Mouse (Mus musculus) brain, embryonic 14.5 days (tissue): Measurements from ENCODE around the gene Nucks1. TPM values are rescaled to one million over a fixed set of nuclear protein-coding genes. Genes with fewer than 3 reads are reported as not detected.
A peak's percentile ranks its signal among the peaks of the same experiment; 100 is the strongest.

ENCODE experiments used
- DNase-seq: peaks from one replicate; pipeline ENCODE4 v3.0.0-alpha.2; 2011; ENCODE audit warnings: low read depth
- CTCF ChIP-seq: fragments of 200-500 bp; IDR thresholded peaks from 2 replicates; pipeline ENCODE4 v1.5.1; 2012; ENCODE audit warnings: inconsistent platforms, mild to moderate bottlenecking, moderate library complexity, borderline replicate concordance; ENCODE audit not compliant: insufficient read depth, insufficient read length; ENCODE audit errors: extremely low read depth
- POLR2A ChIP-seq: fragments of 200-500 bp; IDR thresholded peaks from 2 replicates; pipeline ENCODE4 v1.6.1; 2012; ENCODE audit warnings: mild to moderate bottlenecking, inconsistent platforms, borderline replicate concordance; ENCODE audit not compliant: poor library complexity, insufficient read depth, insufficient read length, severe bottlenecking; ENCODE audit errors: extremely low read depth
- polyA plus RNA-seq: library from polyadenylated mRNA; depleted of rRNA; stranded (reverse); fragments of >200 nt; gene quantifications from 2 replicates; pipeline ENCODE4 v1.2.3, GENCODE M21; 2012

The Nucks1 gene
- polyA plus RNA-seq, 1 experiment = 58.8 TPM

DNA sequence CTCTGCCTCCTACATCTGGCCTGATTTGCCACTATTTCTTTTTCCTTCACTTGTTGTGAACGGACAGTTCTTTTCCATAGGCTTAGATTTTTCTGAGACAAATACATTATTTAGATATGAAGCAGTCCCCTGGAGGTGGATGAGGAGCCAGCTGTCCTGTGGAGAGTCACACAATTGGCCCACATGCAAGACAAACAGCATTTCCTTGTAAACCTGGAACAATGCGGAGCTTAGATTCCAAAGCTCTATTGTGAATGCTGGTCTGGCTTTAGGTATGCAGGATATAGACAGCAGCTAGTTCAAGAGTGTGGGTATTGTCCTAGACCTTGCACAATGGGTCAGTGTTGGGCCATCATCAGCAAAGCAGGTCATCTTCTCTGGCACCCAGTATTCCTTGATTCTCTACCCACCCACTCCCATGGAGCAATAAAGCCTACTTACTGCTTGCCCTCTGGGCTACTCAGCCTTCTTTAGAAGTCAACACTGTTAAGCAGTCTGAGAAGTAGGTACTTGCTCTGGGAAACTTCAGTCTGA, 30.4 kb downstream of the Nucks1 start:
- TF ChIP-seq CTCF = no peak
- TF ChIP-seq POLR2A = no peak
- no peak for DNase-seq

DNA sequence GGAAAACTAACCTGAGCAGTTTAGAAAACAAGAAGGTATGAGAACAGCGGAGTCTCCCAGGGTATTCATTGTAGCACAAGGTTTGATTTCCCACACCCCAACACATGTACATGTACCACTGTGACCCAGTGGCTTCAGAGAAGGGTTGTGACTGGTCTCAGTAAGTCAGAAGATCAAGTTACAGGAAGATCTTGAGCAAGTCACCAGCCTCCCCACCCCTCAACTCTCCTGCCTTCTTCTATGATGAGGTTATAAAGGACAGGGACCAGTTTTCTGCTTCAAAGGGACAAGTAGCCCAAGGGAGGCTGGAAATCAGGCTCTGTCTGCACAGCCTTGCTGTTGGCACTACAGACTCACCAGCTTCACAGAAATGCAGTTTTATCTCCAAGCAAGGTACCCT, 31.2 kb downstream of the Nucks1 start:
- DNase-seq = no peak
- TF ChIP-seq CTCF (no peak), POLR2A (no peak)

DNA sequence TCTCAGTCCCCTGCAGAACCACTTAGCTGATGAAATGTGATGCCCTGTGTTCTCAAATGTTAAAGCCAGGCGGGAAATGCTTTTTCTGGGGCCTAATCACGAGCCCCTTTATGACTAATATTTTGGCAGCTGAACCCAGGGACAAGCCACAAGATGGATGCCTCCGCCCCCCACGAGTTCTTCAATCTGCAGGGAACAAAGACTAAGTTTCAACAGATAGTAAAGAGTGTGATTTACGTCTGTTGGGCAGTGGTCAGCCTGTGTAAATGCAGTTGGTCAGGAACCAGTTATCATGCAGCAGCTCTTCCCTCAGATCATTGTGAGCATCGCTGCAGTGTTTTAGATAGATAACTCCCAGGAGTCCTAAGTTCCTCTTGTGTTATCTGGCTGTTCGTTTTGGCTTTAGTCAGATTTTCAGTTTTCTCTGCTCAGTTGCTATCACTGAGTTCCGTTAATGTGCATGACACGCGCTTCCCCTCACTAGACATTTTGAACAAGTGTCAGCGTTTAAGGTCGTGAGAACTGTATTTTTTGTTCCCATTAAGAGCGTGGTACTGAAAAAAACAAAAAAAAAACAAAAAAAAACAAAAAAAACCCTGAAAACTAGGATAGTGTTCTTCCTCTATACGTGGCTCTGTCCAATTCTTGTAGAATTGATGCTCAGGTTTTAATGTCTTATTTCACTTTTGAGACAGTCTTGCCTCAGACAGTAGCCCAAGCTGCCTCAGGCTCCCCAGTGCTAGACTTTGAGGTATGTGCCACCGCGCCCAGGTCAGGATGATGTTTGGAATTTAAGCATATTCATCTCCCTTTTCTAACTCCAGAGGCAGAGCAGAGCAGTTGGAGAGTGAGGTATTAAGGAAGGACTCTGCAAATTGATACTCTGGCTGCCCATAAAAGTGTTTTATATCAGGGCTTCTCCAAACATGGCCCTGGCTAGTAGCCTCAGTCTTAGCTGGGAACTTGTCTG, 32.6 kb downstream of the Nucks1 start:
- TF ChIP-seq CTCF = no peak
- TF ChIP-seq POLR2A = no peak
- no peak for DNase-seq

GRCm38 (mm10) chr1:131945674-131946440, 35.5 kb downstream of the Nucks1 start:
- TF ChIP-seq CTCF = no peak
- no peak for TF ChIP-seq POLR2A
- no peak for DNase-seq

- no peak for DNase-seq
- TF ChIP-seq CTCF (no peak), POLR2A (no peak)
Measured at GRCm38 (mm10) chr1:131946462-131947215, 36.3 kb downstream of the Nucks1 start.

DNA sequence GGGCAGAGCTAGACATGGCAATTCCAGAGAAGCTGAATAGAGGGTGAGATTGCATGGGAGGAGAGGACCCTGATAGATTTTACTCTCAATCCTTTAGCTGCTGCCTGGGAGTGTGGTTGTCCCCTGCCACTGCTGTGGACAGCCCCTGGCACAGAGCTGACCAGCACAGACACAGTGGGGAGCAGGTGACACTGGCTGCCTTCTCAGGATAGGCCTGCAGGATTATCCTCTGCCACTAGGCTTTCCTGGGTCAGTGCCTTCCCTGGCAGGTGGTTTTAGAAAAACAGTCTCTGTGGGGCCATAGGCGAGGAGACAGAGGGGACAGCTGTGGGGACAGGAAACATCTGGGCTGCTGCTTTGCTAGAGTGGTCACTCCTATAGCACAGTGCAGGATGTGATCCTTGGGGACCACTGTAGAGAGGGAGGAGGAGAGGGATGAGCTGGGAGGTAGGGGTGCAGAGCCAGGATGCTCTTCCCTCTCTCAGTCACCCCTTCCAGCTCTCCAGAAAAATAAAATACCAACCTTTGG, 37.7 kb downstream of the Nucks1 start:
- DNase-seq = no peak
- TF ChIP-seq POLR2A = no peak
- TF ChIP-seq CTCF = peak; percentile 2; the same call in 1 of the 2 replicates

- TF ChIP-seq POLR2A (no peak), CTCF (no peak)
Measured at GRCm38 (mm10) chr1:131954242-131954865, 44.0 kb downstream of the Nucks1 start.

GRCm38 (mm10) chr1:131955131-131955757, 44.9 kb downstream of the Nucks1 start:
- no peak for DNase-seq
- no peak for TF ChIP-seq POLR2A
- TF ChIP-seq CTCF = no peak

More at GRCm38 (mm10) chr1:131954242-131954865, 44.0 kb downstream of the Nucks1 start:
- DNase-seq = no peak

DNA sequence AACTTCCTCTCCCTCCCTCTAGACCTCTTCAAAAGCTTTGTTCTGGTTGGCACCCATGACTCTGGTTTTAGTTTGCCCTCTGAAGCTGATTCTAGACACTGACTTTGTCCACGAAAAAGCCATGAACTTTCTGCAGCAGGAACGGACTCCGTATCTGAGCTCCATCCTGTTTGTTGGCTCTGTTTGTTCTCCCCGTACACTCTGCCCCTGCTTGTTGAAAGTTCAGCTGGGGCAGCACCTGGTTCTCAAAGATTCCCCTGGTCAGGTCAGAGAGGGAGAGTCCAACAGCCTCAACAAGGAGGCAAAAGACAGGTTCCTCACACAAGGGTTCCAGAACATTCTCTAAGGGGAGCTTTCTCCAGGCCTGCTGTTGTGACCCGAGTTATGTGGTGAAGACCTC, 47.1 kb downstream of the Nucks1 start:
- TF ChIP-seq POLR2A (no peak), CTCF (no peak)
- DNase-seq = no peak

DNA sequence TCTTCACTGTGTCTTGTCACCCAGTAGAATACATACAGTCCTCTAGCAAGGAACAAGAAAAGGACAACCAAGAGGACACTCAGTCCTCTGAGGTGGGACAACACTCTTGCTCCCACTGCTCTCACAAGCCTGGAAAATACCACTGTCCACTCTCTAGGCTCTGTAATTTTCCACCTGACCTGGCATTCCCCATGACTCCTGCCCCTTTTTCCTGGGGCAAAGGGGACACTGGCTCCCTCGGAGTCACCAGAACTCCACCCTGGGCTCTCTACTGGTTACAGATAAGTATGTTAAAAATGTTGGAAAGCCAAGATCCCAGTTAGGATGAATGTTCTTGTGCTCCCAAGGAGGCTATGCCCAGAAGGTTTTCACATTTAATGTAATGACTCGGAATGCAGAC, 50.7 kb downstream of the Nucks1 start:
- no peak for TF ChIP-seq POLR2A
- TF ChIP-seq CTCF = no peak
- DNase-seq = no peak
